Mouse (Mus musculus): ENCODE measurements around the gene Fbxl19. TPM values are rescaled to one million over a fixed set of nuclear protein-coding genes. Genes with fewer than 3 reads are reported as not detected.

Fbxl19 gene
- total and polyA plus RNA-seq, 3 experiments, result 3.3 to 4.8 (median 3.4) TPM

DNA sequence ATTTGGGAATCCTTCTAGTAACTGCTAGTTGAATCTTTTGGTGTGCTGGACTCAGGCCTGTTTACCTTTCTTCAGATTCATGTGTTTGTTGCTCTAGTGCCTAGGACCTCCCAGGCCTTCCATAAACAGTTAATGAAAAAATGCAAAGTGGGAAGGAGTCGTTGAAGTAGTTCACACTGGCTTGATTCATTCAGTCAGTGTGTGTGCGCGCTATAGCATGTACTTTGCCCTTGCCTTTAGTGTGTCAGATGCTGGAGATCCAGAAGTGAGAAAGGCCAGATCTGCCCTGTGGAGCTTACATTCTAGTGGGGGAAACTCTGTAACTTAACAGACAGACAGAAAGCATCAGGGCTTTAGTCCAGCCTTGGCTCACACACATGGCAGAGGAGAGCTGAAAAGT, 16.1 kb downstream of the Fbxl19 start:
- 78% methylated on average over 3 of the region's 3 CpGs for WGBS
- no peaks in the 10 kb centered on the region for H3K36me3 ChIP-seq (ENCODE audit: control insufficient read depth, insufficient read depth, low read length)

DNA sequence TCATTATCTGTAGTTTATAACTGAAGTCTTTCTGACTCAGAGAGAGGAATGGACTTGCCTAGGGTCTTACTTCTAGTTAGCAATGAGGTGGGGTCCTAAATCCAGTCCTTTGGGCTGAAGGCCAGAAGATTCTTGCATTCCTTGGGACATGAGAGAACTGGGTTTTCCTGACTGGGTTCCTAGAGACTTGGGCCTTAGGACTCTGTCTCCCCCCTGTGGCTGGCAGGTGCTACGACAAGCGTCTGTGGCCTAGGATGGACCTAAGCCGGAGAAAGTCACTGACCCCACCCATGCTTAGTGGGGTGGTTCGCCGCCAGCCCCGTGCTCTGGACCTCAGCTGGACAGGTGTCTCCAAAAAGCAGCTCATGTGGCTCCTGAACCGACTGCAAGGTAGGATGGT, 16.7 kb downstream of the Fbxl19 start:
- Histone ChIP-seq H3K27ac (no peak overlapping the region), H3K4me3 (no peak overlapping the region), H3K9ac (ENCODE audit: low read depth, low read length) (no peak overlapping the region), H3K36me3 (ENCODE audit: control insufficient read depth, insufficient read depth, low read length) (no peaks in the 10 kb centered on the region), H3K79me2 (replicated peaks; ENCODE audit: control insufficient read depth, insufficient read depth, low read length) (no peaks in the 10 kb centered on the region), H3K4me1 (ENCODE audit: control insufficient read depth, insufficient read depth, low read length) (no peaks in the 10 kb centered on the region; the same call in 1 of the 2 replicates), H3K27me3 (ENCODE audit: control insufficient read depth, insufficient read depth, low read length) (no peaks in the 10 kb centered on the region)
- intact Hi-C loops (cut with DNase I), result loop anchor here (1.0 to 10.0 kb wide), 2 partner anchors 86 to 246 kb away; partner anchors contain the start of genes Gm42715 and Srcap
- 11% methylated on average over 7 of the region's 7 CpGs for WGBS
- TF ChIP-seq CTCF (IDR thresholded peaks at IDR 0.05) (peak; percentile 99), EP300 (IDR thresholded peaks at IDR 0.05; ENCODE audit: insufficient read depth, low read depth, low read length) (peak; percentile 71; the same call in 1 of the 2 replicates), POLR2A (IDR thresholded peaks at IDR 0.05; ENCODE audit: insufficient read depth, low read depth, low read length) (no peak)
- DNase-seq, result peak; percentile 79 to 80

More for the DNA sequence above, 16.1 kb downstream of the Fbxl19 start:
- no peak overlapping the region for H3K9ac ChIP-seq (ENCODE audit: low read depth, low read length)
- TF ChIP-seq CTCF (IDR thresholded peaks at IDR 0.05) (no peak), EP300 (IDR thresholded peaks at IDR 0.05; ENCODE audit: insufficient read depth, low read depth, low read length) (no peak), POLR2A (IDR thresholded peaks at IDR 0.05; ENCODE audit: insufficient read depth, low read depth, low read length) (no peak)
- no peaks in the 10 kb centered on the region for H3K79me2 ChIP-seq (replicated peaks; ENCODE audit: control insufficient read depth, insufficient read depth, low read length)
- DNase-seq, result no peak
- H3K4me3 ChIP-seq, result no peak overlapping the region
- intact Hi-C loops (cut with DNase I), result loop anchor here (10.0 kb wide), 1 partner anchor 246 kb away; the partner anchor contains the start of genes Gm42715 and Srcap
- H3K4me1 ChIP-seq (ENCODE audit: control insufficient read depth, insufficient read depth, low read length), result no peaks in the 10 kb centered on the region; the same call in 1 of the 2 replicates
- H3K27ac ChIP-seq, result no peak overlapping the region
- H3K27me3 ChIP-seq (ENCODE audit: control insufficient read depth, insufficient read depth, low read length), result no peaks in the 10 kb centered on the region

DNA sequence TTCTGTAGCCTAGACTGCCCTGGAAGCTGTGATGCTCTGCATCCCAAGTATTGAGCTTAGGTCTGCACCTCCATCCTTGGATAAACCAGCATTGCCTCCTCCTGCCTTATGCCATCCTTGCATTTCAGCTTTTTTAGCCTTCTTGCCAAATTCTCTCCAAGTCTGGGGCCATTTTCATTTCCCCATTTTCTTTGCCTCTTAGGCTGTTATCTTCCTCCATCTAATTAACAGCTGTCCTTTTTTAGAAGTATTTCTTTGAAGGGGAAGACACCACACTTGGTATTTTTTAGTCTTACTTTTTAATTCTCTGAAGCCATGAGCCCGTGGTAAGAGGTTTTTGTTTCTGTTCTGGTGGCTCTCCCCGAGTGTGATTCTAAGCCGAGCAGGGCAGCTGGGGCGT, 19.3 kb downstream of the Fbxl19 start:
- TF ChIP-seq CTCF (IDR thresholded peaks at IDR 0.05), result no peak
- TF ChIP-seq POLR2A (IDR thresholded peaks at IDR 0.05; ENCODE audit: insufficient read depth, low read depth, low read length), result no peak
- no peak for TF ChIP-seq EP300 (IDR thresholded peaks at IDR 0.05; ENCODE audit: insufficient read depth, low read depth, low read length)
- Histone ChIP-seq H3K79me2 (replicated peaks; ENCODE audit: control insufficient read depth, insufficient read depth, low read length) (no peaks in the 10 kb centered on the region), H3K27me3 (ENCODE audit: control insufficient read depth, insufficient read depth, low read length) (no peaks in the 10 kb centered on the region), H3K4me1 (ENCODE audit: control insufficient read depth, insufficient read depth, low read length) (no peaks in the 10 kb centered on the region), H3K9ac (ENCODE audit: low read depth, low read length) (no peak overlapping the region), H3K36me3 (ENCODE audit: control insufficient read depth, insufficient read depth, low read length) (no peaks in the 10 kb centered on the region), H3K4me3 (no peak overlapping the region), H3K27ac (no peak overlapping the region)
- no peak for DNase-seq
- 89% methylated on average over 4 of the region's 4 CpGs for WGBS
- intact Hi-C loops (cut with DNase I), result loop anchor here (10.0 kb wide), 1 partner anchor 249 kb away; the partner anchor contains the start of genes Gm42715 and Srcap

DNA sequence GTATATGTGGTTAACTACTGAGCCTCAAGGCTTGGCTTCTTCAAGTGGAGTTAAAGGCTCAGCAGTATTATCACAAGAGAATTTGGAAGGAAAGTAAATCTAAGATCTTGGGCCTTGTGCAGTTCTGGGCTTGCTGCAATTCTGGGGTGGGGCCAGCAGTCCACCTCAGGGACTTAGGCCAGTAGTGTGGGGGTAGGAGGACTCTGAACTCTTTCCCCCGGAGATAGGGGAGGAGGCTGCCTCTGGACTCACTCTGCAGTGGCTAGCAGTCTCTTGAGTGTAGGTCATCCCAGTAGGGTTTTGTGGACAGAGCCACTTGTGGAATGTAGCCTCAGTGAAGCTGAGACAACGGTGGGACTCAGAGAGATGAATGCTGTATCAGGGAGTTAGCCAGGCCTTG, 21.4 kb downstream of the Fbxl19 start:
- H3K27ac ChIP-seq, result no peak overlapping the region
- 67% methylated on average over 2 of the region's 2 CpGs for WGBS
- peaks cover 2% of the 10 kb centered on the region; the same call in 1 of the 2 replicates for H3K4me1 ChIP-seq (ENCODE audit: control insufficient read depth, insufficient read depth, low read length)
- no peak overlapping the region for H3K4me3 ChIP-seq
- H3K27me3 ChIP-seq (ENCODE audit: control insufficient read depth, insufficient read depth, low read length), result no peaks in the 10 kb centered on the region
- H3K9ac ChIP-seq (ENCODE audit: low read depth, low read length), result no peak overlapping the region
- no peak for DNase-seq
- intact Hi-C loops (cut with DNase I), result loop anchor here (5.0 to 10.0 kb wide), 2 partner anchors 178 to 251 kb away; partner anchors contain the start of genes Ccdc189, Gm42715, Rnf40 and Srcap
- H3K79me2 ChIP-seq (replicated peaks; ENCODE audit: control insufficient read depth, insufficient read depth, low read length), result no peaks in the 10 kb centered on the region
- TF ChIP-seq EP300 (IDR thresholded peaks at IDR 0.05; ENCODE audit: insufficient read depth, low read depth, low read length) (no peak), CTCF (IDR thresholded peaks at IDR 0.05) (no peak), POLR2A (IDR thresholded peaks at IDR 0.05; ENCODE audit: insufficient read depth, low read depth, low read length) (no peak)
- no peaks in the 10 kb centered on the region for H3K36me3 ChIP-seq (ENCODE audit: control insufficient read depth, insufficient read depth, low read length)

DNA sequence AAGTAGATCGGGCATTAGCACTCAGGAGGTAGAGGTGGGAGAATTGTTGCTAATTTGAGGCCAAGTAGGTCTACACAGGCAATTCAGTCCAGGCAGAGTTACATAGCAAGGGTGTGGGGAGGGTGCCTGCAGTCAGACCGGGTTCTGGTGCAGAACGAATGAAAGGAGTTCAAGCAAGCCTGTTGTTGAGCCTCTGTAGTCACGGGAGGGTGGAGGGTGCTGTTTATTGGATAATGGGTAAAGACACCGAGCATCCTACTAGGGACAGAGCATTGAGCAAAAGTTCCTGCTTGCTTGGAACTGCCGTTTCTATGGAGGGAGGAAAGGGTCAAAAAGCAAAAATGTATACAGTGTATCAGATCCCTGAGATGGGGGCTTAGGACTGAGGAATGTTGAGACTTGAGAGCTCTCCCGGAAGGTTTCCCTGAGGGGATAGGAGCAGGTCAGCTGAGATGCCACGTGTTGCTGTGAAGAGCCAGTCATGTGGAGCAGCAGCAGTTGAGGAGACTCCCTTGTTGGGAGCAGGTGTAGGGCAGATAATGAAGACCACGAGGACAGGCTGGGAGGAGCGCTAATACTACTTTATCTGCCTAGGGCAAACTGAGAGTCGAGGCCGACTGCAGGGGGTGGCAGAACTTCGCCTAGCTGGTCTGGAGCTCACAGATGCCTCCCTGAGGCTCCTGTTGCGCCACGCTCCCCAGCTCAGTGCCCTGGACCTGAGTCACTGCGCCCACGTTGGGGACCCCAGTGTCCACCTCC, 22.7 kb downstream of the Fbxl19 start:
- Histone ChIP-seq H3K4me3 (no peak overlapping the region), H3K9ac (ENCODE audit: low read depth, low read length) (no peak overlapping the region), H3K27ac (no peak overlapping the region), H3K4me1 (ENCODE audit: control insufficient read depth, insufficient read depth, low read length) (peaks cover 4% of the 10 kb centered on the region; the same call in 1 of the 2 replicates), H3K27me3 (ENCODE audit: control insufficient read depth, insufficient read depth, low read length) (no peaks in the 10 kb centered on the region), H3K79me2 (replicated peaks; ENCODE audit: control insufficient read depth, insufficient read depth, low read length) (no peaks in the 10 kb centered on the region), H3K36me3 (ENCODE audit: control insufficient read depth, insufficient read depth, low read length) (no peaks in the 10 kb centered on the region)
- DNase-seq, result no peak
- WGBS, result 72% methylated on average over 17 of the region's 17 CpGs
- intact Hi-C loops (cut with DNase I), result loop anchor here (5.0 to 10.0 kb wide), 2 partner anchors 180 to 252 kb away; partner anchors contain the start of genes Ccdc189, Gm42715, Rnf40 and Srcap
- TF ChIP-seq CTCF (IDR thresholded peaks at IDR 0.05), result no peak
- no peak for TF ChIP-seq EP300 (IDR thresholded peaks at IDR 0.05; ENCODE audit: insufficient read depth, low read depth, low read length)
- TF ChIP-seq POLR2A (IDR thresholded peaks at IDR 0.05; ENCODE audit: insufficient read depth, low read depth, low read length), result no peak
